Mouse (Mus musculus): ENCODE measurements at regions not wholly inside any gene's neighbourhood (a gene's known extent, or its start where the extent isn't known, plus 50 kb on each side); places are given as distances from the start of the nearest gene placed in this dataset.
A peak's percentile ranks its signal among the peaks of the same experiment; 100 is the strongest.
"Not testable (repeated sequence)": the region's sequence is repeated elsewhere in the genome, so short reads cannot be mapped to it uniquely, and the experiment has no call there.

- DNase-seq (ENCODE audit: low spot score) = not testable (repeated sequence)
These were observed 87.2 kb downstream of the Catsperg2 start for GRCm38 (mm10) chr7:29639591-29639990.

GRCm38 (mm10) chr7:29602356-29602755 lies 83.9 kb upstream of the Sipa1l3 start:
- no peak for DNase-seq (ENCODE audit: low spot score)

GRCm38 (mm10) chr7:29601337-29601736 lies 82.9 kb upstream of the Sipa1l3 start:
- DNase-seq (ENCODE audit: low spot score) = no peak

- DNase-seq (ENCODE audit: low spot score) = peak; percentile 36
These were observed 78.8 kb upstream of the Sipa1l3 start for GRCm38 (mm10) chr7:29597291-29597690.

- no peak for DNase-seq (ENCODE audit: low spot score)
These were observed 59.7 kb upstream of the Sipa1l3 start for GRCm38 (mm10) chr7:29578128-29578527.

- no peak for DNase-seq (ENCODE audit: low spot score)
These were observed 57.2 kb upstream of the Sipa1l3 start for GRCm38 (mm10) chr7:29575606-29576005.

Measured in gastrocnemius, adult 18-20 months (tissue).